Mouse (Mus musculus) limb, embryonic 14.5 days (tissue): ENCODE data around the gene Igf2bp3. TPM values are rescaled to one million over a fixed set of nuclear protein-coding genes. Genes with fewer than 3 reads are reported as not detected.

Source experiments
- ATAC-seq: fragments of 200-750 bp; cut with Nextera tagmentation; 2 replicates; pipeline ENCODE4 v1.8.0; 2017; ENCODE audit warnings: low read depth, moderate number of reproducible peaks, moderate TSS enrichment; ENCODE audit not compliant: low FRiP score
- DNase-seq: peaks from one replicate; pipeline ENCODE4 v3.0.0-alpha.2; 2015; ENCODE audit warnings: low spot score
- H3K27ac ChIP-seq: fragments of 300-500 bp; sonication (generic); replicated peaks from 2 replicates; pipeline ENCODE4 v1.5.1; 2014; ENCODE audit warnings: low read depth, mild to moderate bottlenecking, low read length, moderate library complexity, mixed read lengths
- H3K27me3 ChIP-seq: fragments of 300-500 bp; sonication (generic); 2 replicates; pipeline ENCODE4 v1.6.1; 2014; ENCODE audit warnings: low read length, mixed read lengths; ENCODE audit not compliant: control insufficient read depth, insufficient read depth
- H3K36me3 ChIP-seq: fragments of 300-500 bp; sonication (generic); 2 replicates; pipeline ENCODE4 v1.6.1; 2014; ENCODE audit warnings: mild to moderate bottlenecking, low read length, moderate library complexity, mixed read lengths; ENCODE audit not compliant: control insufficient read depth, insufficient read depth
- H3K4me1 ChIP-seq: fragments of 300-500 bp; sonication (generic); 2 replicates; pipeline ENCODE4 v1.6.1; 2014; ENCODE audit warnings: antibody characterized with exemption, low read length, mixed read lengths; ENCODE audit not compliant: control insufficient read depth, insufficient read depth
- H3K4me2 ChIP-seq: fragments of 300-500 bp; sonication (generic); replicated peaks from 2 replicates; pipeline ENCODE4 v1.6.1; 2014; ENCODE audit warnings: low read depth, mild to moderate bottlenecking, low read length, moderate library complexity; ENCODE audit not compliant: severe bottlenecking
- H3K4me3 ChIP-seq: fragments of 300-500 bp; sonication (generic); replicated peaks from 2 replicates; pipeline ENCODE4 v1.5.1; 2014; ENCODE audit warnings: low read length
- H3K9ac ChIP-seq: fragments of 300-500 bp; sonication (generic); 2 replicates; pipeline ENCODE4 v1.6.1; 2014; ENCODE audit warnings: mild to moderate bottlenecking, low read depth, low read length, moderate library complexity; ENCODE audit not compliant: severe bottlenecking
- H3K9me3 ChIP-seq: fragments of 300-500 bp; sonication (generic); 2 replicates; pipeline ENCODE4 v1.6.1; 2016; ENCODE audit warnings: low read length; ENCODE audit not compliant: control insufficient read depth
- POLR2A ChIP-seq: fragments of 200-500 bp; IDR thresholded peaks from 2 replicates; pipeline ENCODE4 v1.8.0; 2012; ENCODE audit warnings: inconsistent platforms, mild to moderate bottlenecking, moderate library complexity, borderline replicate concordance; ENCODE audit not compliant: insufficient read depth, insufficient read length; ENCODE audit errors: extremely low read depth
- WGBS: fragments of 180-500 bp; shearing (Covaris S2); extraction: QIAGEN DNeasy Blood & Tissue Kit; methylation state at CpG from one replicate; pipeline ENCODE4 v1.1.7; 2014; 5-methylcytosine and 5-hydroxymethylcytosine counted together
- polyA plus RNA-seq, 2 experiments: library from polyadenylated mRNA; depleted of rRNA in 1 of 2; stranded (reverse) in 1 of 2; unstranded in 1 of 2; fragments of >200 nt; fragmentation: Nextera tagmentation in 1 of 2; extraction: Ambion mirVana in 1 of 2; gene quantifications; 2 replicates each; pipeline versions ENCODE4 v1.2.1 to v1.2.3; 2012 to 2014

Igf2bp3 gene
- polyA plus RNA-seq, 2 experiments, result 34.6 to 60.8 TPM

GRCm38 (mm10) chr6:49259711-49260110, 45.0 kb upstream of the Igf2bp3 start:
- Histone ChIP-seq H3K27ac (no peak overlapping the region), H3K9ac (no peak overlapping the region), H3K4me3 (no peak overlapping the region), H3K27me3 (no peaks in the 10 kb centered on the region), H3K4me1 (peaks cover 16% of the 10 kb centered on the region), H3K36me3 (no peaks in the 10 kb centered on the region), H3K9me3 (no peaks in the 10 kb centered on the region), H3K4me2 (0 out of 2 replicates have a peak overlapping the region, but pooled peaks have one; percentile 4)
- WGBS, result 13% methylated on average over 5 of the region's 5 CpGs
- TF ChIP-seq POLR2A, result no peak
- DNase-seq (no peak), ATAC-seq (no peak)

- no peaks in the 10 kb centered on the region for H3K27me3 ChIP-seq
- ATAC-seq (no peak), DNase-seq (no peak)
- no peak overlapping the region for H3K27ac ChIP-seq
- no peak for TF ChIP-seq POLR2A
- peaks cover 16% of the 10 kb centered on the region for H3K4me1 ChIP-seq
- 94% methylated on average over 2 of the region's 2 CpGs for WGBS
- H3K4me2 ChIP-seq, result no peak overlapping the region
- H3K36me3 ChIP-seq, result no peaks in the 10 kb centered on the region
- H3K9me3 ChIP-seq, result no peaks in the 10 kb centered on the region
- no peak overlapping the region for H3K4me3 ChIP-seq
- no peak overlapping the region for H3K9ac ChIP-seq
Observed at GRCm38 (mm10) chr6:49257880-49258279, 43.1 kb upstream of the Igf2bp3 start.

GRCm38 (mm10) chr6:49252207-49252606, 37.5 kb upstream of the Igf2bp3 start:
- WGBS, result 94% methylated on average over 8 of the region's 8 CpGs
- no peak for DNase-seq
- Histone ChIP-seq H3K9me3 (no peaks in the 10 kb centered on the region), H3K4me3 (no peak overlapping the region), H3K4me2 (no peak overlapping the region), H3K27ac (no peak overlapping the region), H3K27me3 (no peaks in the 10 kb centered on the region), H3K4me1 (no peaks in the 10 kb centered on the region), H3K9ac (no peak overlapping the region), H3K36me3 (peaks cover 46% of the 10 kb centered on the region)
- no peak for TF ChIP-seq POLR2A
- no peak for ATAC-seq

- TF ChIP-seq POLR2A, result no peak
- Histone ChIP-seq H3K9ac (no peak overlapping the region), H3K36me3 (peaks cover 55% of the 10 kb centered on the region)
Observed at GRCm38 (mm10) chr6:49251199-49251598, 36.4 kb upstream of the Igf2bp3 start.

GRCm38 (mm10) chr6:49247246-49247645, 32.5 kb upstream of the Igf2bp3 start:
- Histone ChIP-seq H3K27me3 (no peaks in the 10 kb centered on the region), H3K4me3 (no peak overlapping the region), H3K9me3 (no peaks in the 10 kb centered on the region), H3K9ac (no peak overlapping the region), H3K36me3 (peaks cover 88% of the 10 kb centered on the region), H3K27ac (no peak overlapping the region), H3K4me2 (no peak overlapping the region), H3K4me1 (no peaks in the 10 kb centered on the region)
- no peak for TF ChIP-seq POLR2A
- ATAC-seq (no peak), DNase-seq (peak; percentile 67)
- WGBS, result 50% methylated on average over 2 of the region's 2 CpGs

More at GRCm38 (mm10) chr6:49251199-49251598, 36.4 kb upstream of the Igf2bp3 start:
- ATAC-seq (no peak), DNase-seq (no peak)
- no peaks in the 10 kb centered on the region for H3K9me3 ChIP-seq
- H3K27me3 ChIP-seq, result no peaks in the 10 kb centered on the region
- 97% methylated on average over 2 of the region's 2 CpGs for WGBS
- no peak overlapping the region for H3K4me3 ChIP-seq
- no peak overlapping the region for H3K4me2 ChIP-seq
- H3K4me1 ChIP-seq, result no peaks in the 10 kb centered on the region
- no peak overlapping the region for H3K27ac ChIP-seq

- Histone ChIP-seq H3K9me3 (no peaks in the 10 kb centered on the region), H3K4me1 (no peaks in the 10 kb centered on the region), H3K36me3 (peaks cover 50% of the 10 kb centered on the region), H3K4me2 (no peak overlapping the region), H3K27ac (no peak overlapping the region), H3K9ac (no peak overlapping the region), H3K27me3 (no peaks in the 10 kb centered on the region), H3K4me3 (no peak overlapping the region)
- DNase-seq, result no peak
- no peak for TF ChIP-seq POLR2A
- no peak for ATAC-seq
- 79% methylated on average over 1 of the region's 1 CpGs for WGBS
Observed at GRCm38 (mm10) chr6:49242331-49242730, 27.6 kb upstream of the Igf2bp3 start.
